Mouse (Mus musculus) liver, embryonic 14.5 days (tissue): ENCODE data around the gene Chil5. TPM values are rescaled to one million over a fixed set of nuclear protein-coding genes. Genes with fewer than 3 reads are reported as not detected.
A peak's percentile ranks its signal among the peaks of the same experiment; 100 is the strongest.
"Not testable (repeated sequence)": the region's sequence is repeated elsewhere in the genome, so short reads cannot be mapped to it uniquely, and the experiment has no call there.

Source experiments
- ATAC-seq: fragments of 200-750 bp; cut with Nextera tagmentation; 2 replicates; pipeline ENCODE4 v1.8.0; 2017; ENCODE audit warnings: moderate number of reproducible peaks, mild to moderate bottlenecking, moderate library complexity; ENCODE audit not compliant: insufficient read depth
- DNase-seq, 3 experiments: peaks; one replicate each; pipeline ENCODE4 v3.0.0-alpha.2; 2012 to 2013; ENCODE audit warnings: low read depth in 3 of 3, low spot score in 3 of 3
- H3K27ac ChIP-seq: fragments of 300-500 bp; sonication (generic); 2 replicates; pipeline ENCODE4 v1.5.1; 2014; ENCODE audit warnings: moderate library complexity, mild to moderate bottlenecking, control low read depth, inconsistent platforms
- H3K27me3 ChIP-seq: fragments of 300-500 bp; sonication (generic); 2 replicates; pipeline ENCODE4 v1.6.1; 2014; ENCODE audit warnings: mild to moderate bottlenecking, low read length, moderate library complexity; ENCODE audit not compliant: control insufficient read depth, insufficient read depth
- H3K36me3 ChIP-seq: fragments of 300-500 bp; sonication (generic); replicated peaks from 2 replicates; pipeline ENCODE4 v1.6.1; 2014; ENCODE audit warnings: low read depth; ENCODE audit not compliant: control insufficient read depth, insufficient read depth
- H3K4me1 ChIP-seq, 2 experiments: fragments of 200-500 bp in 1 of 2; fragments of 300-500 bp in 1 of 2; sonication (generic) in 1 of 2; replicated peaks; 2 replicates each; pipeline ENCODE4 v1.6.1; 2012 to 2014; ENCODE audit warnings: antibody characterized with exemption in 1 of 2, inconsistent platforms in 1 of 2, low read length in 1 of 2; ENCODE audit not compliant: control insufficient read depth in 2 of 2, insufficient read depth in 2 of 2
- H3K4me2 ChIP-seq: fragments of 300-500 bp; sonication (generic); 2 replicates; pipeline ENCODE4 v1.6.1; 2014; ENCODE audit warnings: low read depth, mild to moderate bottlenecking, control low read depth, moderate library complexity
- H3K4me3 ChIP-seq, 2 experiments: fragments of 200-500 bp in 1 of 2; fragments of 300-500 bp in 1 of 2; sonication (generic) in 1 of 2; 2 replicates each; pipeline ENCODE4 v1.5.1; 2012 to 2014; ENCODE audit warnings: low read depth in 2 of 2, low read length in 2 of 2, mild to moderate bottlenecking in 2 of 2, control low read depth in 1 of 2, inconsistent platforms in 1 of 2, moderate library complexity in 1 of 2; ENCODE audit not compliant: insufficient read depth in 1 of 2
- H3K9ac ChIP-seq: fragments of 300-500 bp; sonication (generic); replicated peaks from 2 replicates; pipeline ENCODE4 v1.6.1; 2014; ENCODE audit warnings: mild to moderate bottlenecking, control low read depth, moderate library complexity
- H3K9me3 ChIP-seq: fragments of 300-500 bp; sonication (generic); 2 replicates; pipeline ENCODE4 v1.6.1; 2016; ENCODE audit warnings: low read length, mixed read lengths; ENCODE audit not compliant: control insufficient read depth
- CTCF ChIP-seq: IDR thresholded peaks from 2 replicates; pipeline ENCODE4 v1.5.1; 2016; ENCODE audit warnings: antibody characterized with exemption, low read depth, control low read depth
- EP300 ChIP-seq: IDR thresholded peaks from 2 replicates; pipeline ENCODE4 v1.6.1; 2016; ENCODE audit warnings: antibody characterized with exemption, low read depth
- WGBS: fragments of 180-500 bp; shearing (Covaris S2); extraction: QIAGEN DNeasy Blood & Tissue Kit; methylation state at CpG from one replicate; pipeline ENCODE4 v1.1.7; 2014; ENCODE audit not compliant: insufficient replicate concordance; 5-methylcytosine and 5-hydroxymethylcytosine counted together
- polyA plus RNA-seq, 2 experiments: library from polyadenylated mRNA; depleted of rRNA in 1 of 2; stranded (reverse) in 1 of 2; unstranded in 1 of 2; fragments of >200 nt; fragmentation: Nextera tagmentation in 1 of 2; extraction: Ambion mirVana in 1 of 2; gene quantifications; 2 replicates each; pipeline versions ENCODE4 v1.2.1 to v1.2.3; 2012 to 2014

Chil5 gene
- polyA plus RNA-seq (2012; rRNA removed) (not detected in 2 replicates), polyA plus RNA-seq (2014; fragmentation: Nextera tagmentation; extraction: Ambion mirVana) (not detected in 2 replicates)

- no peak for DNase-seq
- 37% methylated on average over 1 of the region's 1 CpGs for WGBS
- Histone ChIP-seq H3K4me2 (no peak within 1 kb of the TSS), H3K27me3 (no peaks in the 10 kb centered on the region), H3K4me3 (no peak within 1 kb of the TSS), H3K9me3 (no peaks in the 10 kb centered on the region), H3K36me3 (no peaks in the 10 kb centered on the region), H3K4me1 (no peaks in the 10 kb centered on the region), H3K27ac (no peak within 1 kb of the TSS), H3K9ac (no peak within 1 kb of the TSS)
- ATAC-seq = no peak
- TF ChIP-seq EP300 = no peak
- TF ChIP-seq CTCF = no peak
Observed at GRCm38 (mm10) chr3:106032781-106033180, at the start of gene Chil5. TSS of gene Chil5 (minus strand) at chr3:106032814.

GRCm38 (mm10) chr3:106074824-106075223 lies 42.2 kb upstream of the Chil5 start:
- no peak for TF ChIP-seq CTCF
- no peak for TF ChIP-seq EP300
- DNase-seq = no peak
- no peaks in the 10 kb centered on the region for H3K9me3 ChIP-seq
- no peaks in the 10 kb centered on the region for H3K27me3 ChIP-seq
- H3K36me3 ChIP-seq = no peaks in the 10 kb centered on the region
- H3K9ac ChIP-seq = no peak overlapping the region
- no peaks in the 10 kb centered on the region for H3K4me1 ChIP-seq
- no peak for ATAC-seq
- H3K4me2 ChIP-seq = no peak overlapping the region
- H3K4me3 ChIP-seq = no peak overlapping the region
- H3K27ac ChIP-seq = no peak overlapping the region
- 33% methylated on average over 1 of the region's 1 CpGs for WGBS

GRCm38 (mm10) chr3:106070994-106071393 lies 38.4 kb upstream of the Chil5 start:
- WGBS = 49% methylated on average over 2 of the region's 2 CpGs
- ATAC-seq = no peak
- Histone ChIP-seq H3K9ac (no peak overlapping the region), H3K27ac (no peak overlapping the region), H3K4me2 (no peak overlapping the region), H3K4me1 (no peaks in the 10 kb centered on the region), H3K9me3 (no peaks in the 10 kb centered on the region), H3K36me3 (no peaks in the 10 kb centered on the region), H3K27me3 (no peaks in the 10 kb centered on the region), H3K4me3 (no peak overlapping the region)
- DNase-seq = no peak
- TF ChIP-seq EP300 (no peak), CTCF (no peak)

- not testable (repeated sequence) for H3K27me3 ChIP-seq, H3K9ac ChIP-seq, H3K36me3 ChIP-seq, H3K9me3 ChIP-seq, ATAC-seq, H3K4me2 ChIP-seq, H3K27ac ChIP-seq, DNase-seq, H3K4me1 ChIP-seq, H3K4me3 ChIP-seq
- peak; percentile 50 for TF ChIP-seq CTCF
- 23% methylated on average over 5 of the region's 5 CpGs for WGBS
Observed at GRCm38 (mm10) chr3:106067707-106068106, 35.1 kb upstream of the Chil5 start.

- 44% methylated on average over 3 of the region's 3 CpGs for WGBS
- no peak for TF ChIP-seq CTCF
- TF ChIP-seq EP300 = no peak
- Histone ChIP-seq H3K27ac (no peak overlapping the region), H3K4me1 (no peaks in the 10 kb centered on the region), H3K9ac (no peak overlapping the region), H3K4me2 (no peak overlapping the region), H3K4me3 (no peak overlapping the region), H3K36me3 (no peaks in the 10 kb centered on the region), H3K9me3 (no peaks in the 10 kb centered on the region), H3K27me3 (no peaks in the 10 kb centered on the region)
- ATAC-seq (no peak), DNase-seq (no peak)
Observed at GRCm38 (mm10) chr3:106057966-106058365, 25.4 kb upstream of the Chil5 start.
